Mouse (Mus musculus): ENCODE data around the gene Wdr43.

DNA sequence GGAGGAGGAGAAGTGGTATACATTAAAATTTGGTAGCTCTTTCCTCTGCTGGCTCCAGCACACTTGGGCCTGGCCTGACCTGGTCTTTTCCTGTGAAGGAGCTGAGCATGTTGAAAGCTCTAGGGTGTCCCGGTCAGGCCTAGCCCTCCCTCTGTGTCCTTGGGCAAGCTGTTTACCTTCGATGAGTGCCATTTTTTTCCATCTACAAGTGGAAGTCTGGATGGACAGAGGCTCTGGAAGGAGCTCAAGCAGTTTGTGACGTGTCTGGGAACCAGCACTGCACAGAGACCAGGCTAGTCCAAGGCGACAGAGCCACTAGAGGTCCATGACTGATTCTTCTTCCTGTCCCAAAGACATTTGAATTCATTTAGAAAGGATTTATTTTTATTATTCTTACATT, 49.5 kb downstream of the Wdr43 start:
- TF ChIP-seq CTCF (IDR thresholded peaks at IDR 0.05; ENCODE audit: control insufficient read depth, insufficient read depth, insufficient read length) (no peak), USF1 (IDR thresholded peaks at IDR 0.05; ENCODE audit: low read depth) (no peak), FOSL1 (IDR thresholded peaks at IDR 0.05; ENCODE audit: insufficient read depth, low read length, poor library complexity, severe bottlenecking) (no peak), MAX (IDR thresholded peaks at IDR 0.05) (no peak), MYOD1 (IDR thresholded peaks at IDR 0.05; ENCODE audit: control insufficient read depth, insufficient read length, low read depth) (no peak), CEBPB (IDR thresholded peaks at IDR 0.05; ENCODE audit: low read depth) (no peak), MYOG (IDR thresholded peaks at IDR 0.05; ENCODE audit: control insufficient read depth, extremely low read depth, insufficient read length) (no peak)

Data from C2C12 (cell line).